Mouse (Mus musculus): ENCODE measurements at regions not wholly inside any gene's neighbourhood (a gene's known extent, or its start where the extent isn't known, plus 50 kb on each side); places are given as distances from the start of the nearest gene placed in this dataset.

- no peak for TF ChIP-seq CTCF (IDR thresholded peaks at IDR 0.05; ENCODE audit: low read depth, low read length)
- no peak for TF ChIP-seq POLR2A (IDR thresholded peaks at IDR 0.05; ENCODE audit: borderline replicate concordance, low read depth, low read length)
Measured at GRCm38 (mm10) chr9:41612802-41613550, 451.5 kb upstream of the Ubash3b start.
